Mouse (Mus musculus): ENCODE data around the gene Rae1.

The Rae1 gene

DNA sequence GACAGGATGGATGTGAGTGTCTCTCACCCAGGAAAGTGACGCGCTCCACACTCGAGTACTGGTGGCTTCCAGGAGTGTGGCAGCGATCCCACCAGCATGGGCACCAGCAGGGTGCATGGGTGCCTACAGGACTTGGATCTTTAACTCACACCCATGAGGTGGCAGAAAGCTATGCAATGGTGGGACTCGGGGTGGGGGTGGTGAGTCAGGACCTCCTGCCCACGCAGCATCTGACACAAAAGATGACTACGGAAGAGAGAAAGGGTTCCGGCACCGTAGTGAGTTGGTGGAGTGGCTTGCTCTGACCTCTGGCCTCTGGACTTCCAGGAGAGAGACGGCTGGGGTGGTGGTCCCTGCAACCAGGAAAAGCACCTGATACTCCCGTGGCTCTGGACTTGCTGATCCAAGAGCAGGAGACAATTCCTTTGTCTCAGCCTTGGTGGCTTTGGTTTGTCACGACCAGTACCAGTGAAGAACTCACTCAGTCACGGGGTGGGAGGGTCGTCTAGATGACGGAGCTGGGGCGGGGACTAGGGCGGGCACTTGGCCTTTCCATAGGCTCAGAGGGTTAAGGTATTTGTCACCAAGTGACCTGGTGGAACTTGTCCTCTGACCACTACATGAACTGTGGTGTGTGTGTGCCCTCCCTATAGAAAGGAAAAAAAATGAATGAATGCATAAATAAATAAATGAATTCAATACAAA lies 48.3 kb downstream of the Rae1 start:
- DNase-seq (ENCODE audit: low read depth, low spot score) = no peak

- DNase-seq (ENCODE audit: low read depth, low spot score) = no peak
Measured at GRCm38 (mm10) chr2:173049231-173049630, 49.3 kb downstream of the Rae1 start.

- DNase-seq (ENCODE audit: low read depth, low spot score) = no peak
Measured at GRCm38 (mm10) chr2:173049817-173050216, 49.9 kb downstream of the Rae1 start.

GRCm38 (mm10) chr2:173050604-173051382 lies 50.9 kb downstream of the Rae1 start:
- DNase-seq (ENCODE audit: low read depth, low spot score) = no peak

DNA sequence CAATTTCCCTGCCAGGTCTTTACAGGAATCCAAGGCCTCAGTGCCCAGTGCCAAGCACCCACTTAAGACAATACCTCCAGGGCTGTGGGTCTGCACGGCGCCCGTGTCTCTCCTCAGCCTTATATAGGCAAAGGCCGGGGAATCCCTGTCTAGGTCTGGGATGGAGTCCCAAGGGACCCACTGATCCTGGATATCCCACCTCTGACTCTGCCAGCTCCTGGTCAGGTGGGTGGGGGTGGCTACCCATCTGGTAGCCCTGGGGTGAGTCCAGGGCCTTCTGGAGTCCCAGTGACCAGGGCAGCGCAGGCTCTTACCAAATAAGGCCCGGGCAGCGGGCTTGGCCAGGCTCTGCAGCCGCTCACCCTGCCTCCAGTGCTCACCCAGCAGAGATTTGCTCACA lies 53.0 kb downstream of the Rae1 start:
- DNase-seq (ENCODE audit: low read depth, low spot score) = no peak

DNA sequence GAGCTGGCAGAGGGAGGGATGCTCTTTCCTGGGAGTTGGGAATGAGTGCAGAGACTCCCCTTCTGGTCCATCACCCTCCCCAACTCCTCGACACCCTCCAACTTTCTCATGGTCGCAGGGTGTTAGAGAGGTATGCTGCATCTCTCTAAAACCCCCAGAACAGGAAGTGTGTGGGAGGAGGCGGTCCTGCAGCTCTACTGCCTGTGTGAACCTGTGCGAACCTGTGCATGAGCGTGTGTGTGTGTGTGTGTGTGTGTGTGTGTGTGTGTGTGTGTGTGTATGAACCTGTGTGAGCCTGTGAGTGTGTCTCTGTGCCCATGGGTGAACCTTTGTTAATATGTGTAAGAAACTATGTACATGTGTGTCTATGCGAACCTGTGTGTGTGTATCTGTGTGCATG lies 53.9 kb downstream of the Rae1 start:
- DNase-seq (ENCODE audit: low read depth, low spot score) = no peak

- no peak for DNase-seq (ENCODE audit: low read depth, low spot score)
Measured at GRCm38 (mm10) chr2:173056303-173056881, 56.5 kb downstream of the Rae1 start.

GRCm38 (mm10) chr2:173056882-173057315 lies 57.0 kb downstream of the Rae1 start:
- DNase-seq (ENCODE audit: low read depth, low spot score) = peak; percentile 65

DNA sequence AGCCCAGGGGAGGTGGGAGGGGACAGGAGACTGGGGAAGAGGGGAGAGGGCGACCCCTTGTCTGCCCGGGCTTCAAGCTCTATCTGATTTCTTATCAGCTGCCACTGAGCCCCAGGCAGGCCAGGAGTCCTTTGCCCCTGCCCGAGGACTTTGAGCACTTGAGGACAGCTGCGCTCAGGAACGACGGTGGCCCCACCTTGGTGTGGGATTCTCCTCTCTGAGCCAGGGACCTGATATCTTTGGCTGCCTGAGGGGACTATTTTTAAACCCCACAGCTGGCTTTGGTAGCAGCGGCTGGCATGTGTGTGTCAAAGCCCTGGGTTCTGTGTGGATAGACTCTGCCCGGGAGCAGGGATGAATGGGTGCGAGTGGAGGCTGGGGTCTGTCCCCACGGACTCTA lies 57.7 kb downstream of the Rae1 start:
- DNase-seq (ENCODE audit: low read depth, low spot score) = no peak

DNA sequence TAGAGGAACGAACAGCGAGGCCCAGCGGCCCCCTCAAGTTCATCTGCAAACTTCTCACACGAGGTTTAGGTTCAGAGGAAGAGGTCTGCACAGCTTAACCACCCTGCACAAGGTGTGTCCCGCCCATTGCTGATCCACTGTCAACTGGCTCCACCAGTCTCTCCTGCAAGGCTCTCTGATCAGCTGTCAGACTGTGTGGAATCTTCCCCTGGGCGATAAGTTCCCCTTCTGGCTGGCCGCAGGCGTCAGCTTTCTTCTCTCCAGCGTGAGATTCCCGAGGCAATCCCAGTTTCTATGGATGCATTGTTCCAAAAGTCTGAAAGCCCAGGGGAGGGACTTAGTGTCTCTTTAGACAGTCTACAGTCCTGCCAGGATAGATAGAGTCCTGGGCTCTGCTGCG lies 58.3 kb downstream of the Rae1 start:
- DNase-seq (ENCODE audit: low read depth, low spot score) = no peak

DNA sequence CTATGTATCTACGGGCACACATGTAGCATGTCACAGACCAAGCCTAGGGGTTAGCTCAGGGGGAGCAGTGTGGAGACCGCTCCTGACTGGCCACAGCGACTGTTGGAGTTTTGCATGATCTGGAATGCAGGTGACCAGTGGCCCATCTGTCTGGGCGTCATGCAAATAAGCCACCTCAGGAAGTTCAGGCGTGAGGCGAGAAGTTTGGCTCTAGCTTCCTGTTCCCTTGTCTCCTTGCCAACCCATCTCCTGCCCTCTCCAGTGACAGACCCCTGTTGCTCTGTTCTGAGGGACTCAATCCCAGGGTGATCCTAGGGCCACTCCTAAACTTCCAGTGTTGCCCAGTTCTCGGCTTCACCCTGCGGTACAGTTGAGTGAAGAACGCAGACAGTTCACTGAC lies 60.5 kb downstream of the Rae1 start:
- DNase-seq (ENCODE audit: low read depth, low spot score) = no peak

- DNase-seq (ENCODE audit: low read depth, low spot score) = no peak
Measured at GRCm38 (mm10) chr2:173061443-173062351, 61.8 kb downstream of the Rae1 start.

DNA sequence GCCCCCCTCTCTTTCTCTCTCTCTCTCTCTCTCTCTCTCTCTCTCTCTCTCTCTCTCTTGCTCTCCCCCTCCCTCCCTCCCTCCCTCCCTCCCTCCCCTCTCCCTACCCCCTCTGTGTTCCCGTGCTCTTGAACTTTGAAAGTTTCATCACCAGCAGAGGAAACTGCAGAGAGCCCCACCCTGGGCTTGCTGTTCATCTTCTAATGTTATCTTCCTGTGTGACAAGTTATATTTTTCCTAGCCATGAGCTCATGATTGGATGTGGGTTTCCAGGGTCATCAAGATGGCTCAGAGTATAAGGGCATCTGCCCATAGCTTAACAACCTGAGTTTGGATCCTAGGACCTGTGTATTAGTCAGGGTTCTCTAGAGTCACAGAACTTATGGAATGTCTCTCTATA lies 63.3 kb downstream of the Rae1 start:
- DNase-seq (ENCODE audit: low read depth, low spot score) = no peak

DNA sequence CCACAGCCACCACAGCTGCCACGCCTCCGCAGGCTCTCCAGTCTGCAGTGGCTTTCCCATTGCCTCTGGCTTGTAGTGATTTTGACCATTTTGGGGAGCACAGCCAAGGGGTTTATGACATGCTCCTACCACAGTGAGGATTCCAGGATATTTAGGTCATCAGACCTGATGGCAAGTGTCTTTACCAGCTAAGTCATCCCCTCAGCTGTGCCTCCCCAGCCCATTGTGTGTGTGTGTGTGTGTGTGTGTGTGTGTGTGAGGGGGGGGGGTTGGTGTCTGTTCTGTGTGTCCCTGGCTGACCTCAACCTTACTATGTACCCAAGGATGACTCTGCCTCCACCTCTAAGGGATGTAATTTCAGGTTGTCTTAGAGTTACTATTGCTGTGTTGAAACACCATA lies 64.9 kb downstream of the Rae1 start:
- DNase-seq (ENCODE audit: low read depth, low spot score) = no peak
